Mouse (Mus musculus) common myeloid progenitor, adult 5-6 weeks (primary cell): ENCODE data around the gene Tbx5. TPM values are rescaled to one million over a fixed set of nuclear protein-coding genes. Genes with fewer than 3 reads are reported as not detected.

Experiments used
- ATAC-seq: replicated peaks from 2 replicates; pipeline ENCODE4 v1.8.0; 2016; ENCODE audit warnings: low read depth, mild to moderate bottlenecking, moderate TSS enrichment, inconsistent platforms; ENCODE audit not compliant: poor library complexity, severe bottlenecking
- total RNA-seq: library from RNA; stranded (forward); fragments of 200-1000, 187-1606 nt; gene quantifications from 2 replicates; pipeline ENCODE4 v1.2.3, GENCODE M21; 2017

Tbx5 gene
- total RNA-seq, 1 experiment from 2014 or later, result not detected

GRCm38 (mm10) chr5:119808713-119809112 is 23.8 kb upstream of the Tbx5 start:
- no peak for ATAC-seq

- ATAC-seq, result no peak
Measured at GRCm38 (mm10) chr5:119810994-119811690, 21.3 kb upstream of the Tbx5 start.

- no peak for ATAC-seq
Measured at GRCm38 (mm10) chr5:119815247-119815646, 17.2 kb upstream of the Tbx5 start.

- no peak for ATAC-seq
Measured at GRCm38 (mm10) chr5:119820452-119820851, 12.0 kb upstream of the Tbx5 start.

GRCm38 (mm10) chr5:119821506-119821905 is 11.0 kb upstream of the Tbx5 start:
- no peak for ATAC-seq

- no peak for ATAC-seq
Measured at GRCm38 (mm10) chr5:119827341-119827740, 5.1 kb upstream of the Tbx5 start.

GRCm38 (mm10) chr5:119830611-119831010 is 1.9 kb upstream of the Tbx5 start:
- no peak for ATAC-seq

- ATAC-seq, result peak; percentile 42; the same call in 1 of the 2 replicates
Measured at GRCm38 (mm10) chr5:119831201-119831771, 1.2 kb upstream of the Tbx5 start.

GRCm38 (mm10) chr5:119831791-119832478 is 533 bp upstream of the Tbx5 start:
- no peak for ATAC-seq

- no peak for ATAC-seq
Measured at GRCm38 (mm10) chr5:119833223-119834030, 959 bp downstream of the Tbx5 start.

GRCm38 (mm10) chr5:119834031-119834403 is 1.5 kb downstream of the Tbx5 start:
- no peak for ATAC-seq

GRCm38 (mm10) chr5:119835053-119835867 is 2.8 kb downstream of the Tbx5 start:
- ATAC-seq, result no peak

- no peak for ATAC-seq
Measured at GRCm38 (mm10) chr5:119835868-119836209, 3.4 kb downstream of the Tbx5 start.

- no peak for ATAC-seq
Measured at GRCm38 (mm10) chr5:119836618-119837305, 4.3 kb downstream of the Tbx5 start.

- ATAC-seq, result no peak
Measured at GRCm38 (mm10) chr5:119837306-119837675, 4.8 kb downstream of the Tbx5 start.

- no peak for ATAC-seq
Measured at GRCm38 (mm10) chr5:119837861-119838260, 5.4 kb downstream of the Tbx5 start.

- ATAC-seq, result no peak
Measured at GRCm38 (mm10) chr5:119838441-119838840, 6.0 kb downstream of the Tbx5 start.

GRCm38 (mm10) chr5:119839156-119839555 is 6.7 kb downstream of the Tbx5 start:
- no peak for ATAC-seq

GRCm38 (mm10) chr5:119839616-119840368 is 7.3 kb downstream of the Tbx5 start:
- 0 out of 2 replicates have a peak, but pooled peaks have one; percentile 13 for ATAC-seq
